Mouse (Mus musculus): ENCODE measurements around the gene Fam83f. TPM values are rescaled to one million over a fixed set of nuclear protein-coding genes. Genes with fewer than 3 reads are reported as not detected.

Gene Fam83f
- polyA plus RNA-seq, 1 experiment from 2014 or later, result 19.0 TPM

DNA sequence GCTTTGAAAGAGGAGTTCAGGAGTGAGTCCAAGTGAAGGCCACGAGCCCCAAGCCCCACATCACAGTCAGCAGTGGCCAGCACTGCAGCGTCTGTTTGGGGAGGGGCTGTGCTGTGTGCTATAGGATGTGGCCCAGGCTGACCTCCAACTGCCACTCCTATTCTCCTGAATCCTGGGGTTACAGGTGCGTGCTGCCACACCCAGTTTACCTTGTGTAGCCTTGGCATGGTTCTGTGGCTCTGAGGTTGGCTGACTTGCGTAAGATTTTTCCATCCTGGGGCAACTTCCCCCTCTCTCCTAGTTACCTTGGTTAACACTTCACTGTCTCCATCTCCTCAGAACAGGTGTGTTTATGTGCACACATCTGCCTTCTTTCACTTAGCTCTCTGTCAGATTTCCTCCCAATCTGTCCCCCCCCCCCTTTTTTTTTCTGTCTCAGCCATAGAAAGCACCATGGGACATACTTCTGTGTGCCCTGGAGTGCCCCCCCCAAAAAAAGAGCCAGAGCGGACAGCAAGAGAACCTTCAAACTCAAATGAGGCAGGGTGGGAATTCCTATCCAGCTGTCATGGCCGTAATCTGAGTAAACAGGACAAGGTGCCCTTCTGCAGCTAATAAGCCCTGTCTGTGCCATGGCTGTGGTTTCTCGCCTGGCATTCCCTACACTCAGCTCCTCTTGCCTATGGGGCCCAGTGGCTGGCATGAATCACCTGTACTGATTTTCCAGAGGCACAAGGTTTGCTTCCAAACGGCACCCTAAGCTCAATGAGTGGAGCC is 30.0 kb downstream of the Fam83f start:
- H3K9me3 ChIP-seq (ENCODE audit: control insufficient read depth), result no peaks in the 10 kb centered on the region
- no peak overlapping the region for H3K27ac ChIP-seq (ENCODE audit: low read depth, low read length)
- no peak overlapping the region for H3K4me2 ChIP-seq (replicated peaks; ENCODE audit: low read depth)
- H3K4me1 ChIP-seq (replicated peaks; ENCODE audit: control insufficient read depth, insufficient read depth, low read length), result no peaks in the 10 kb centered on the region; the same call in 1 of the 2 replicates
- peak; percentile 50 for ATAC-seq
- no peaks in the 10 kb centered on the region for H3K27me3 ChIP-seq (replicated peaks; ENCODE audit: control insufficient read depth, insufficient read depth, low read length)
- TF ChIP-seq CTCF (IDR thresholded peaks at IDR 0.05; ENCODE audit: low read depth), result no peak
- H3K9ac ChIP-seq (ENCODE audit: low read depth, low read length), result no peak overlapping the region
- WGBS, result 52% methylated on average over 8 of the region's 8 CpGs
- H3K36me3 ChIP-seq (ENCODE audit: control insufficient read depth, insufficient read depth), result peaks cover 13% of the 10 kb centered on the region
- H3K4me3 ChIP-seq (ENCODE audit: low read depth, low read length), result no peak overlapping the region

DNA sequence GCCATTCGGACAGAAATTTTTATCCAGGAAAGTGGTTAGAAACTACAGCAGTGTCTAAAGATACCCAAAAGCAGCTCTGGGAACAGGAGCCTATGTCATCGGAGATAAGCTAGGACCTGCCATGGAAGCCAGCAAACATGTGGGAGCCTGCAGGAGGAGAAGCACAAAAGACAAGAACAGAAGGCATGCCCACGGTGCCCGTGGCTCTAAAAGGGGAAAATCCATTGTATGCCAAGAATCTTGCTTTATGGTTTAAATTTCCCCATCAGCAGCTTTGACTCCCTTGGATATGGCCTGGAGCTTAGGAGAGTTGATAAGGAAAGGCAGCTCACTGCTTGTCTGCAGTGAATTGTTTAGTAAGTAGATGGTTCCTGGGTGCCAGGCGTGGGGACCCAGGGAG is 31.3 kb downstream of the Fam83f start:
- Histone ChIP-seq H3K36me3 (ENCODE audit: control insufficient read depth, insufficient read depth) (peaks cover 13% of the 10 kb centered on the region), H3K9me3 (ENCODE audit: control insufficient read depth) (no peaks in the 10 kb centered on the region), H3K9ac (ENCODE audit: low read depth, low read length) (no peak overlapping the region), H3K27me3 (replicated peaks; ENCODE audit: control insufficient read depth, insufficient read depth, low read length) (no peaks in the 10 kb centered on the region), H3K27ac (ENCODE audit: low read depth, low read length) (no peak overlapping the region), H3K4me1 (replicated peaks; ENCODE audit: control insufficient read depth, insufficient read depth, low read length) (peaks cover 9% of the 10 kb centered on the region; the same call in 1 of the 2 replicates), H3K4me3 (ENCODE audit: low read depth, low read length) (no peak overlapping the region), H3K4me2 (replicated peaks; ENCODE audit: low read depth) (no peak overlapping the region)
- no peak for ATAC-seq
- 86% methylated on average over 5 of the region's 5 CpGs for WGBS
- no peak for TF ChIP-seq CTCF (IDR thresholded peaks at IDR 0.05; ENCODE audit: low read depth)

DNA sequence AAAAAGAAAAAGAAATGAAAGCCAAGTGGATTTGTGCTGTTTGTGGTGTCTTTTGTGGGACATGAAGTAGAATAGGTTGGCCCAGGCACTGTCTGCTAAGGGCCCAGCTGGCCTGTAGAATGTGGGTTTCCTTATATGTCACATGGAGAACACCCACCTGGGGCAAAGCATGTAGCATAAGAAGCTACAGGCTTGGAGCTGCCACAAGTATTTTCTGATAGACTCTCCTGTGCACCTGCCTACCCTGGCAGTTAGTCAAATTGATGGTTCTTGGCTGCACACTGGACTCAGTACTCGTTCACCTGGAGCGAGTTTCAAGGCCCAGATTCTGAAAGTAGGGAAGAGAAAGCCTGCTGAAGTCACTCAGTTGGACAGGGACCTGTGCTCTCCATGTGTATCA is 31.8 kb downstream of the Fam83f start:
- 85% methylated on average over 2 of the region's 2 CpGs for WGBS
- peaks cover 13% of the 10 kb centered on the region for H3K36me3 ChIP-seq (ENCODE audit: control insufficient read depth, insufficient read depth)
- H3K27me3 ChIP-seq (replicated peaks; ENCODE audit: control insufficient read depth, insufficient read depth, low read length), result no peaks in the 10 kb centered on the region
- no peak overlapping the region for H3K9ac ChIP-seq (ENCODE audit: low read depth, low read length)
- ATAC-seq, result no peak
- H3K4me3 ChIP-seq (ENCODE audit: low read depth, low read length), result no peak overlapping the region
- H3K4me1 ChIP-seq (replicated peaks; ENCODE audit: control insufficient read depth, insufficient read depth, low read length), result peaks cover 9% of the 10 kb centered on the region; the same call in 1 of the 2 replicates
- H3K9me3 ChIP-seq (ENCODE audit: control insufficient read depth), result no peaks in the 10 kb centered on the region
- no peak overlapping the region for H3K27ac ChIP-seq (ENCODE audit: low read depth, low read length)
- TF ChIP-seq CTCF (IDR thresholded peaks at IDR 0.05; ENCODE audit: low read depth), result no peak
- H3K4me2 ChIP-seq (replicated peaks; ENCODE audit: low read depth), result no peak overlapping the region

DNA sequence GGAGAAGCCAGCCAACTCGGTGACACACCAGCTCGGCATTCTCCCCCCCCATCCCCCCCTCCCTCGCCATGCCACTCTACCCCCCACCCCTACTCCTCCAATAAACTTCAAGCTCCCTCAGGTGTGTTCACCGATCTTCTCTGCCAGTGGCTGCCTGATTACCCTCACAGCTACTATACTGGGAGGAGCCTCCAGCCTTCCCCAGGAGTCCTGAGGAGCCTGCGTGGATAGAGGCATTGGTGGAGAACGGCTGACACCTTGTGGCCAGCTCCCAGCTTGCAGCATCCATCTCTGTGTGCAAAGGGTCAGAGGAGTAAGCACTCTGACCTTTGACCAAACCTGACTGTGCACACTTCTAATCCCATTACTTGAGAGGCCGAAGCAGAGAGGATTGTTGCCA is 32.6 kb downstream of the Fam83f start:
- 1% methylated on average over 7 of the region's 7 CpGs for WGBS
- TF ChIP-seq CTCF (IDR thresholded peaks at IDR 0.05; ENCODE audit: low read depth), result peak; percentile 96
- Histone ChIP-seq H3K36me3 (ENCODE audit: control insufficient read depth, insufficient read depth) (peaks cover 8% of the 10 kb centered on the region; the same call in 1 of the 2 replicates), H3K4me2 (replicated peaks; ENCODE audit: low read depth) (0 out of 2 replicates have a peak overlapping the region, but pooled peaks have one; percentile 27), H3K9me3 (ENCODE audit: control insufficient read depth) (no peaks in the 10 kb centered on the region), H3K27me3 (replicated peaks; ENCODE audit: control insufficient read depth, insufficient read depth, low read length) (no peaks in the 10 kb centered on the region), H3K4me3 (ENCODE audit: low read depth, low read length) (no peak overlapping the region), H3K27ac (ENCODE audit: low read depth, low read length) (no peak overlapping the region), H3K9ac (ENCODE audit: low read depth, low read length) (no peak overlapping the region), H3K4me1 (replicated peaks; ENCODE audit: control insufficient read depth, insufficient read depth, low read length) (peaks cover 9% of the 10 kb centered on the region; the same call in 1 of the 2 replicates)
- ATAC-seq, result peak; percentile 82

DNA sequence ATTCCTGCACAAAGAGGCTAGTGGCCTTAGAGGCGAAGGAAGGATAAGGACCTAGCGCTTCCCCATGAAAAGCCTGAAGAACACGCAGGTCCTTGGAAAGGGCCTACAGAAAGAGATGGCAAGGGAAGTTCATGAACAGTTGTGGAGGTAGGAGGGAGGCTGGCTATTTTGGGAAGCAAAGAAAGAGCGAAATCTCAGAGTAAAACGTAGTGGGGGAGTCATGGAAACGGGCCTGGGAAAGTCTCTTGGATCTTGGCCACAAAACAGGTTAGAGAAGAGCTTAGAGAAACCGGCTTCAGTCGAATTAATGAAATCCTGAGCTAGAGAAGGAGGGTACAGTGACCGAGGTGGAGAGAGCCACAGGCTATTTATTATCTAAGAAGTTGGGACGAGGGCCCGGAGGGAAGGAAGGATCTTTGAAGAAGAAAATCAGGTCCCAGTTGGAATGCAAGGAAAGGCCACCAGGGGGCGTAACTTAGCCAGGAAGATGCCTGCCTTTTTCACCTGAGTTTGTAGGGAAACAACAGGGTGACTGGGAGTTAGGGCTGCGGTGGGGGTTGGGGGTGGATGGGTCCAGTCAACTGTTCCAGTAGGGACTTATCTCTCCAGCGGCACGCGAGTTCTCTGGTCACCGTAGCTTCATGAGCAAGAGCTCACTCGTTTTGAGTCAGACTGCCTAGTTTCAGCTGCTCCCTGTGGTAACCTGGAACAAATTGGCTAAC is 34.3 kb downstream of the Fam83f start:
- Histone ChIP-seq H3K27ac (ENCODE audit: low read depth, low read length) (no peak overlapping the region), H3K4me2 (replicated peaks; ENCODE audit: low read depth) (peak overlapping the region; percentile 76), H3K4me3 (ENCODE audit: low read depth, low read length) (peak overlapping the region; percentile 29), H3K27me3 (replicated peaks; ENCODE audit: control insufficient read depth, insufficient read depth, low read length) (no peaks in the 10 kb centered on the region), H3K4me1 (replicated peaks; ENCODE audit: control insufficient read depth, insufficient read depth, low read length) (peaks cover 15% of the 10 kb centered on the region; the same call in 1 of the 2 replicates), H3K36me3 (ENCODE audit: control insufficient read depth, insufficient read depth) (no peaks in the 10 kb centered on the region), H3K9me3 (ENCODE audit: control insufficient read depth) (no peaks in the 10 kb centered on the region), H3K9ac (ENCODE audit: low read depth, low read length) (no peak overlapping the region)
- no peak for ATAC-seq
- WGBS, result 27% methylated on average over 18 of the region's 18 CpGs
- peak; percentile 93 for TF ChIP-seq CTCF (IDR thresholded peaks at IDR 0.05; ENCODE audit: low read depth)

DNA sequence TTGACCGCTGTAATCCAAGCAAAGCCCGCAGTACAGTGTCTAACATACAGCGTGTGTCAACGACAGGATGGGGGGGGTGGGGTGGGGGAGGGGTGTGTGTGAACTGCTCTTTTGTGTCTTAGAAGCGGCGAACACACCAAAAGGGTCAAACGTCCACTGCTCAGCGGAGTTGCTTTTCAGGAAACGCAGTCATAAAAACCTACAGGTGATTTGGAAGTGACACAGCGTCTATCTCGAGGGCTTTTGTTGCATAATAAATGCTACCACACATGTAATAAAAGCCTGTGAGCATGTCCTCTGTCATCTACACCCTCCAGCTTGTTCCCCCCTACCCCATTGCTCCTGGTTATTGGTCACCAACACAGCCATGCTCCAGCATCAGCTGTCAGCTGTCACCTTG is 34.9 kb downstream of the Fam83f start:
- H3K9ac ChIP-seq (ENCODE audit: low read depth, low read length), result no peak overlapping the region
- no peaks in the 10 kb centered on the region for H3K27me3 ChIP-seq (replicated peaks; ENCODE audit: control insufficient read depth, insufficient read depth, low read length)
- no peaks in the 10 kb centered on the region for H3K9me3 ChIP-seq (ENCODE audit: control insufficient read depth)
- peaks cover 15% of the 10 kb centered on the region; the same call in 1 of the 2 replicates for H3K4me1 ChIP-seq (replicated peaks; ENCODE audit: control insufficient read depth, insufficient read depth, low read length)
- no peaks in the 10 kb centered on the region for H3K36me3 ChIP-seq (ENCODE audit: control insufficient read depth, insufficient read depth)
- H3K4me3 ChIP-seq (ENCODE audit: low read depth, low read length), result peak overlapping the region; percentile 29
- ATAC-seq, result no peak
- peak overlapping the region; percentile 76 for H3K4me2 ChIP-seq (replicated peaks; ENCODE audit: low read depth)
- 8% methylated on average over 11 of the region's 11 CpGs for WGBS
- no peak overlapping the region for H3K27ac ChIP-seq (ENCODE audit: low read depth, low read length)
- TF ChIP-seq CTCF (IDR thresholded peaks at IDR 0.05; ENCODE audit: low read depth), result no peak
